ENCODE assay signal across 11 mouse cellular contexts in the genomic region with DNA sequence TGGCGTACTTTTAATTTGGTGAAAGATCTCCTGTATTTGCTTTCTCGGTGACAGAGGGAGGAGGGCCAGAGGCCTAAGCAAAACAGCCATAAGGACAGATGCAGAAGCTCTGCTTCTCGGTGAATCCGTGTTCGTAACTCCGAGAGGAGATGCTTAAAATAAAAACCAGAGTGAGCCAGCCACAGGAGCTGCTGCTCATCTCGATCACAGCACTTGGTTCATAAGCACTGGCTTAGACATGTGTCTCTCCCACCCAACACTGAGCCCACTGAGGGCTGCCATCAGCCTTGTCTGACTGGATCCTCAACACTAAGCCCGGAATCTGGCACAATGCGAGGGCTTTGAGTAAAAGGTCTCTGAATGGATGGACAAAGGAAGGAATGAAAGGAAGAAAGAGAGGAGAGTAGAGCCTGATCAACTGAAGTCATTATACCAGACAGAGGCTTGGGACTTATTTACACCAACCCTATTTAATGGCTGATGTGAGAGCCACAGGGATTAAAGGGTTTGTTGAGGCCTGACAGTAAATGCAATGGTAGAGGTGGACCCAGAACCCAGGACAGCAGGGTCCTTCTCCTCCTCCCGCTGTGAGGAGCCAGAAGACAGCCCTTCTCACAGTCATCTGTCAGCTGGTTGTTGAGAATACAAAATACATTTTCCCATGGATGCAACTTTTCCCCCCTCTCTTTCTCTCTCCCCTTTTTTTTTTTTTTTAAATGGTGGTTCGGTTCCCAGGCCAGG.
DNase-seq lines count a peak whose midpoint lies in the region; ATAC-seq lines count a peak whose summit lies in the region.
"Had no signal": no experiment of that assay in that cellular context is flagged by ENCODE, and none has a peak within 500 bp of the region (broad histone marks: within the 10 kb centered on the region; RNA-seq: fewer than 3 reads in every experiment).

No protein-coding gene starts in this region.

- peaks cover 4% of the 10 kb centered on the region; the same call in 1 of the 2 replicates for H3K4me1 ChIP-seq in neural tube, embryonic 11.5 days (ENCODE audit: control insufficient read depth, insufficient read depth, low read length)
- H3K4me1 ChIP-seq in intestine, embryonic 15.5 days (replicated peaks), result peaks cover 11% of the 10 kb centered on the region
- H3K4me1 ChIP-seq in stomach, embryonic 16.5 days (ENCODE audit: control insufficient read depth, insufficient read depth, low read length), result peaks cover 11% of the 10 kb centered on the region

- H3K27ac ChIP-seq in neural tube, embryonic 11.5 days (ENCODE audit: low read depth, low read length), result 0 out of 2 replicates have a peak overlapping the region, but pooled peaks have one; percentile 10
- H3K27ac ChIP-seq in intestine, embryonic 15.5 days, result peak overlapping the region; percentile 90
- peak overlapping the region; percentile 86 for H3K27ac ChIP-seq in stomach, embryonic 16.5 days (ENCODE audit: low read length)
- H3K27ac ChIP-seq: heart, embryonic 15.5 days; liver, embryonic 15.5 days had no signal

- no peak overlapping the region for H3K4me2 ChIP-seq in neural tube, embryonic 11.5 days (ENCODE audit: low read depth)
- 0 out of 2 replicates have a peak overlapping the region, but pooled peaks have one; percentile 24 for H3K4me2 ChIP-seq in intestine, embryonic 15.5 days (replicated peaks)
- no peak overlapping the region for H3K4me2 ChIP-seq in stomach, embryonic 16.5 days (ENCODE audit: low read depth, low read length)
- H3K4me2 ChIP-seq: heart, embryonic 15.5 days; liver, embryonic 15.5 days had no signal

- H3K27me3 ChIP-seq in neural tube, embryonic 11.5 days (ENCODE audit: control insufficient read depth, insufficient read depth, low read length), result no peaks in the 10 kb centered on the region
- H3K27me3 ChIP-seq in intestine, embryonic 15.5 days (replicated peaks), result no peaks in the 10 kb centered on the region
- no peaks in the 10 kb centered on the region for H3K27me3 ChIP-seq in stomach, embryonic 16.5 days (ENCODE audit: control insufficient read depth, insufficient read depth, low read length)
- H3K27me3 ChIP-seq: heart, embryonic 15.5 days; liver, embryonic 15.5 days had no signal

- WGBS in neural tube, embryonic 11.5 days, result 43% methylated on average over 11 of the region's 11 CpGs
- 58% methylated on average over 11 of the region's 11 CpGs for WGBS in intestine, embryonic 15.5 days
- WGBS in stomach, embryonic 16.5 days, result 65% methylated on average over 11 of the region's 11 CpGs

- H3K4me3 ChIP-seq in neural tube, embryonic 11.5 days (ENCODE audit: low read depth, low read length), result no peak overlapping the region
- no peak overlapping the region for H3K4me3 ChIP-seq in intestine, embryonic 15.5 days (replicated peaks)
- H3K4me3 ChIP-seq in stomach, embryonic 16.5 days (replicated peaks; ENCODE audit: low read length), result no peak overlapping the region
- H3K4me3 ChIP-seq: heart, embryonic 15.5 days; liver, embryonic 15.5 days had no signal

- H3K9me3 ChIP-seq in neural tube, embryonic 11.5 days (ENCODE audit: control insufficient read depth, low read length), result no peaks in the 10 kb centered on the region
- H3K9me3 ChIP-seq in intestine, embryonic 15.5 days, result no peaks in the 10 kb centered on the region
- no peaks in the 10 kb centered on the region for H3K9me3 ChIP-seq in stomach, embryonic 16.5 days (replicated peaks; ENCODE audit: control insufficient read depth, low read length)
- H3K9me3 ChIP-seq: heart, embryonic 15.5 days; liver, embryonic 15.5 days had no signal

- H3K9ac ChIP-seq in neural tube, embryonic 11.5 days (ENCODE audit: low read length), result no peak overlapping the region
- no peak overlapping the region for H3K9ac ChIP-seq in intestine, embryonic 15.5 days
- no peak overlapping the region for H3K9ac ChIP-seq in stomach, embryonic 16.5 days (ENCODE audit: low read length)
- H3K9ac ChIP-seq: heart, embryonic 15.5 days; liver, embryonic 15.5 days had no signal

- no peak for DNase-seq in frontal cortex, postnatal 10 days (ENCODE audit: low spot score in 2 of 2)
- DNase-seq in neural tube, embryonic 11.5 days (ENCODE audit: low spot score), result no peak
- no peak for DNase-seq in neural tube, embryonic 10.5 days (ENCODE audit: extremely low spot score, low spot score)
- DNase-seq in urinary bladder, adult 18-20 months (ENCODE audit: low spot score in 2 of 2), result no peak
- DNase-seq in adrenal gland, postnatal 14 days, result no peak
- DNase-seq: spleen, adult 18-20 months had no signal

- H3K36me3 ChIP-seq in neural tube, embryonic 11.5 days (ENCODE audit: control insufficient read depth, insufficient read depth, low read length), result no peaks in the 10 kb centered on the region
- no peaks in the 10 kb centered on the region for H3K36me3 ChIP-seq in intestine, embryonic 15.5 days
- H3K36me3 ChIP-seq in stomach, embryonic 16.5 days (ENCODE audit: control insufficient read depth, insufficient read depth, low read length), result no peaks in the 10 kb centered on the region
- H3K36me3 ChIP-seq: heart, embryonic 15.5 days; liver, embryonic 15.5 days had no signal

- ATAC-seq in frontal cortex, adult (ENCODE audit: low TSS enrichment), result peak; percentile 84
- peak; percentile 40; the same call in 1 of the 2 replicates for ATAC-seq in neural tube, embryonic 11.5 days (ENCODE audit: insufficient read depth, low FRiP score, low TSS enrichment)
- no peak; the same call in 1 of the 2 replicates for ATAC-seq in intestine, embryonic 15.5 days
- no peak for ATAC-seq in stomach, embryonic 16.5 days (ENCODE audit: insufficient read depth, low FRiP score)

Comparison
In these comparisons a context has a peak if more than half of its experiments do, and no peak if none do; other contexts are left out.
1. ATAC-seq: peak in frontal cortex, adult (single experiment) and neural tube, embryonic 11.5 days (single experiment); none in intestine, embryonic 15.5 days (single experiment) and stomach, embryonic 16.5 days (single experiment).
2. H3K27ac ChIP-seq: peak in every context shown above with its lines; median percentile 90 in intestine, embryonic 15.5 days; 86 in stomach, embryonic 16.5 days; 10 in neural tube, embryonic 11.5 days.